Mouse (Mus musculus) granulocyte monocyte progenitor cell, adult 5-6 weeks (primary cell): ENCODE measurements around the gene Xrcc3. TPM values are rescaled to one million over a fixed set of nuclear protein-coding genes. Genes with fewer than 3 reads are reported as not detected.

ENCODE experiments used
- ATAC-seq: replicated peaks from 2 replicates; pipeline ENCODE4 v1.8.0; 2016; ENCODE audit warnings: mild to moderate bottlenecking, moderate TSS enrichment, inconsistent platforms; ENCODE audit not compliant: poor library complexity, severe bottlenecking
- total RNA-seq, 2 experiments: library from RNA; stranded (forward) in 1 of 2; stranded (reverse) in 1 of 2; fragments of 200-712, 200-1000 nt in 1 of 2; fragments of >200 nt in 1 of 2; fragmentation: Nextera tagmentation in 1 of 2; gene quantifications; 2 replicates each; pipeline ENCODE4 v1.2.3; 2014 to 2017

The Xrcc3 gene
- total RNA-seq, 2 experiments from 2014 or later, result 8.6 to 31.1 TPM

GRCm38 (mm10) chr12:111755231-111755630, 58.4 kb downstream of the Xrcc3 start:
- ATAC-seq, result no peak

DNA sequence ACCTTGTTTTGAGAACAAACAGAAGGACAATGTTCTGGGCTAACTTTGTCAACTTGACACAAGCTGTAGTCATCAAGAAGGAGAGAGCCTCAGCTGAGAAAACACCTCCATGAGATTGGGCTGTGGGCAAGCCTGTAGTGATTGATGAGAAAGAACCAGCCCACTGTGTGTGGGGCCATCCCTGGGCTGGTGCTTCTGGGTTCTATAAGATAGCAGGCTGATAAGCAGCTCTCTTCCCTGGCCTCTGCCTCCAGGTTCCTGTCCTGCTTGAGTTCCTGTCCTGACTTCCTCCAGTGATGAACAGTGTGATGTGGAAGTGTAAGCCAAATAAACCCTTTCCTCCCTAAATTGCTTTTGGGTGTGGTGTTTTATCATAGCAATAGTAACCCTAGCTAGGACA, 59.0 kb downstream of the Xrcc3 start:
- no peak for ATAC-seq

- no peak for ATAC-seq
Measured at GRCm38 (mm10) chr12:111753347-111753746, 60.3 kb downstream of the Xrcc3 start.

Other genes with a start within 250 kb of the Xrcc3 start
- gene Mark3, start 239.3 kb downstream of the Xrcc3 start, total RNA-seq (2014; fragmentation: Nextera tagmentation), result 55.8 and 61.7 TPM in 2 replicates
- 61.3 and 71.8 TPM in 2 replicates for gene Mark3, start 239.3 kb downstream of the Xrcc3 start, total RNA-seq (2017)
- gene Ckb, start 141.5 kb downstream of the Xrcc3 start, total RNA-seq (2014; fragmentation: Nextera tagmentation), result 4.2 TPM in 1 of 2 replicates, not detected in the other
- gene Ckb, start 141.5 kb downstream of the Xrcc3 start, total RNA-seq (2017), result 0.57 and 1.4 TPM in 2 replicates
- gene Trmt61a, start 135.8 kb downstream of the Xrcc3 start, total RNA-seq (2014; fragmentation: Nextera tagmentation), result 18.6 and 21.9 TPM in 2 replicates
- gene Trmt61a, start 135.8 kb downstream of the Xrcc3 start, total RNA-seq (2017), result 10.0 and 10.1 TPM in 2 replicates
- gene Bag5, start 100.6 kb downstream of the Xrcc3 start, total RNA-seq (2014; fragmentation: Nextera tagmentation), result 28.0 and 32.0 TPM in 2 replicates
- gene Bag5, start 100.6 kb downstream of the Xrcc3 start, total RNA-seq (2017), result 33.3 and 41.2 TPM in 2 replicates
- 49.6 and 51.3 TPM in 2 replicates for gene Apopt1, start 100.6 kb downstream of the Xrcc3 start, total RNA-seq (2014; fragmentation: Nextera tagmentation)
- 57.2 and 60.9 TPM in 2 replicates for gene Apopt1, start 100.6 kb downstream of the Xrcc3 start, total RNA-seq (2017)
- 45.3 and 48.2 TPM in 2 replicates for gene Klc1, start 55.0 kb downstream of the Xrcc3 start, total RNA-seq (2014; fragmentation: Nextera tagmentation)
- gene Klc1, start 55.0 kb downstream of the Xrcc3 start, total RNA-seq (2017), result 26.7 and 42.1 TPM in 2 replicates
- 14.0 and 19.5 TPM in 2 replicates for gene Zfyve21, start 297 bp upstream of the Xrcc3 start, total RNA-seq (2014; fragmentation: Nextera tagmentation)
- gene Zfyve21, start 297 bp upstream of the Xrcc3 start, total RNA-seq (2017), result 5.3 and 6.2 TPM in 2 replicates
- 11.2 and 11.4 TPM in 2 replicates for gene Ppp1r13b, start 94.2 kb upstream of the Xrcc3 start, total RNA-seq (2014; fragmentation: Nextera tagmentation)
- gene Ppp1r13b, start 94.2 kb upstream of the Xrcc3 start, total RNA-seq (2017), result 2.9 and 4.7 TPM in 2 replicates
- 630 and 670 TPM in 2 replicates for gene Atp5mpl, start 153.1 kb upstream of the Xrcc3 start, total RNA-seq (2014; fragmentation: Nextera tagmentation)
- gene Atp5mpl, start 153.1 kb upstream of the Xrcc3 start, total RNA-seq (2017), result 410 and 442 TPM in 2 replicates
- gene Tdrd9, start 157.7 kb upstream of the Xrcc3 start, total RNA-seq (2014; fragmentation: Nextera tagmentation), result not detected in 2 replicates
- gene Tdrd9, start 157.7 kb upstream of the Xrcc3 start, total RNA-seq (2017), result not detected in 2 replicates
- gene Rd3l, start 167.4 kb upstream of the Xrcc3 start, total RNA-seq (2014; fragmentation: Nextera tagmentation), result not detected in 2 replicates
- not detected in 2 replicates for gene Rd3l, start 167.4 kb upstream of the Xrcc3 start, total RNA-seq (2017)